Mouse (Mus musculus) mouse trophoblast stem cell (cell line): ENCODE results near the gene Arhgap15.

Source experiments
- in situ Hi-C, 2 experiments: fragments of 300-500 bp; cut with MseI, MboI; formaldehyde crosslinking; loops; 2 replicates in 1 of 2; 3 replicates in 1 of 2; pipeline ENCODE4 v1.15.1; 2025

The Arhgap15 gene

GRCm38 (mm10) chr2:43782157-43782556 is 33.5 kb downstream of the Arhgap15 start:
- in situ Hi-C loops, result no loop called here

- in situ Hi-C loops, result no loop called here
These were observed 35.4 kb downstream of the Arhgap15 start for GRCm38 (mm10) chr2:43783759-43784735.

- in situ Hi-C loops, result no loop called here
These were observed 37.5 kb downstream of the Arhgap15 start for GRCm38 (mm10) chr2:43786101-43786500.

GRCm38 (mm10) chr2:43787141-43787540 is 38.5 kb downstream of the Arhgap15 start:
- in situ Hi-C loops, result no loop called here

- in situ Hi-C loops, result no loop called here
These were observed 39.9 kb downstream of the Arhgap15 start for GRCm38 (mm10) chr2:43788484-43788883.

GRCm38 (mm10) chr2:43790049-43790693 is 41.5 kb downstream of the Arhgap15 start:
- in situ Hi-C loops, result no loop called here

- in situ Hi-C loops, result no loop called here
These were observed 43.0 kb downstream of the Arhgap15 start for GRCm38 (mm10) chr2:43791575-43791974.

- in situ Hi-C loops, result no loop called here
These were observed 44.5 kb downstream of the Arhgap15 start for GRCm38 (mm10) chr2:43793105-43793504.

GRCm38 (mm10) chr2:43794700-43795099 is 46.1 kb downstream of the Arhgap15 start:
- in situ Hi-C loops, result no loop called here

- in situ Hi-C loops, result no loop called here
These were observed 47.8 kb downstream of the Arhgap15 start for GRCm38 (mm10) chr2:43796448-43796847.

GRCm38 (mm10) chr2:43805960-43806744 is 57.5 kb downstream of the Arhgap15 start:
- in situ Hi-C loops, result no loop called here

- in situ Hi-C loops, result no loop called here
These were observed 67.5 kb downstream of the Arhgap15 start for GRCm38 (mm10) chr2:43815896-43816787.

- in situ Hi-C loops, result no loop called here
These were observed 68.4 kb downstream of the Arhgap15 start for GRCm38 (mm10) chr2:43816788-43817581.

- in situ Hi-C loops, result no loop called here
These were observed 87.3 kb downstream of the Arhgap15 start for GRCm38 (mm10) chr2:43835931-43836330.

GRCm38 (mm10) chr2:43841644-43842043 is 93.0 kb downstream of the Arhgap15 start:
- in situ Hi-C loops, result no loop called here

- in situ Hi-C loops, result loop anchor here (5.0 to 10.0 kb wide), 2 partner anchors 126 to 129 kb away; no protein-coding TSS in a partner anchor
These were observed 102.6 kb downstream of the Arhgap15 start for GRCm38 (mm10) chr2:43851195-43851594.

- in situ Hi-C loops, result no loop called here
These were observed 114.1 kb downstream of the Arhgap15 start for GRCm38 (mm10) chr2:43862709-43863108.

- in situ Hi-C loops, result loop anchor here (10.0 kb wide), 1 partner anchor 178 kb away; no protein-coding TSS in a partner anchor
These were observed 153.9 kb downstream of the Arhgap15 start for GRCm38 (mm10) chr2:43902403-43902973.

- in situ Hi-C loops, result loop anchor here (10.0 kb wide), 1 partner anchor 183 kb away; no protein-coding TSS in a partner anchor
These were observed 158.9 kb downstream of the Arhgap15 start for GRCm38 (mm10) chr2:43907496-43907895.
